Mouse (Mus musculus): Measurements from ENCODE around the gene Ctsa.

DNA sequence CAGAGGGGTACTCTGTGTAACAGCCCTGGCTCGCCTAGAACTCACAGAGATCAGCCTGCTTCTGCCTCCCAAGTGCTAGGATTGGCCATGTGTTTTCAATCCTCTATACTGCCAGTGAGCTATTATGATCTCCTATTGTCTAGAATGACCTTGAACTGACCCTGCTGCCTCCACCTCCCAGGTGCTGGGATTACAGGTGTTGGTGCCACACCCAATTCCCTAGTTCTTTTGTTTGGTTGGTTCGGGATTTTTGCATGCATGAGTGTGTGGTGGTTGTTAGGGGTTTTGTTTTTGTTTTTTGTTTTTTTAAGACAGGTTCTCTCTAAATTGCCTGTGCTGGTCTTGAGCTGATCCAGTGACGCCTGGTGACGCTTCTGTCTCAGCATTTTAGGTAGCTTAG, 8.7 kb upstream of the Ctsa start:
- no peak for TF ChIP-seq CTCF (IDR thresholded peaks at IDR 0.05; ENCODE audit: low read depth)
- TF ChIP-seq EP300 (IDR thresholded peaks at IDR 0.05; ENCODE audit: low read depth) = no peak

Measured in heart, postnatal 0 days (tissue).